Mouse (Mus musculus) intestine, embryonic 14.5 days (tissue): ENCODE results near the gene Dscam. TPM values are rescaled to one million over a fixed set of nuclear protein-coding genes. Genes with fewer than 3 reads are reported as not detected.

Source experiments
- ATAC-seq: fragments of 200-750 bp; cut with Nextera tagmentation; replicated peaks from 2 replicates; pipeline ENCODE4 v1.8.0; 2017; ENCODE audit warnings: low read depth, moderate number of reproducible peaks, moderate TSS enrichment, moderate library complexity; ENCODE audit not compliant: low FRiP score, low TSS enrichment
- DNase-seq: peaks from one replicate; pipeline ENCODE4 v3.0.0-alpha.2; 2018; ENCODE audit warnings: low spot score
- H3K27ac ChIP-seq: fragments of 300-500 bp; sonication (generic); 2 replicates; pipeline ENCODE4 v1.5.1; 2014; ENCODE audit warnings: low read depth, mild to moderate bottlenecking, control low read depth
- H3K27me3 ChIP-seq: fragments of 300-500 bp; sonication (generic); replicated peaks from 2 replicates; pipeline ENCODE4 v1.6.1; 2014; ENCODE audit warnings: low read length, control low read depth; ENCODE audit not compliant: control insufficient read depth, insufficient read depth
- H3K36me3 ChIP-seq: fragments of 300-500 bp; sonication (generic); 2 replicates; pipeline ENCODE4 v1.6.1; 2014; ENCODE audit warnings: low read length, control low read depth; ENCODE audit not compliant: control insufficient read depth, insufficient read depth
- H3K4me1 ChIP-seq: fragments of 300-500 bp; sonication (generic); replicated peaks from 2 replicates; pipeline ENCODE4 v1.6.1; 2014; ENCODE audit warnings: low read length, control low read depth, mixed read lengths; ENCODE audit not compliant: control insufficient read depth, insufficient read depth
- H3K4me2 ChIP-seq: fragments of 300-500 bp; sonication (generic); 2 replicates; pipeline ENCODE4 v1.6.1; 2014; ENCODE audit warnings: low read length
- H3K4me3 ChIP-seq: fragments of 300-500 bp; sonication (generic); 2 replicates; pipeline ENCODE4 v1.5.1; 2014; ENCODE audit warnings: low read depth, low read length, control low read depth, mixed read lengths
- H3K9ac ChIP-seq: fragments of 300-500 bp; sonication (generic); 2 replicates; pipeline ENCODE4 v1.6.1; 2014; ENCODE audit warnings: mild to moderate bottlenecking, low read length
- H3K9me3 ChIP-seq: fragments of 300-500 bp; sonication (generic); 2 replicates; pipeline ENCODE4 v1.6.1; 2016; ENCODE audit warnings: low read length, control low read depth; ENCODE audit not compliant: control insufficient read depth
- WGBS: fragments of 180-500 bp; shearing (Covaris S2); extraction: QIAGEN DNeasy Blood & Tissue Kit; methylation state at CpG from one replicate; pipeline ENCODE4 v1.1.7; 2014; 5-methylcytosine and 5-hydroxymethylcytosine counted together
- polyA plus RNA-seq: library from polyadenylated mRNA; unstranded; fragments of >200 nt; fragmentation: Nextera tagmentation; extraction: Ambion mirVana; gene quantifications from 2 replicates; pipeline ENCODE4 v1.2.1, GENCODE M21; 2014

Gene Dscam
- polyA plus RNA-seq, 1 experiment from 2014 or later = 0.37 TPM

DNA sequence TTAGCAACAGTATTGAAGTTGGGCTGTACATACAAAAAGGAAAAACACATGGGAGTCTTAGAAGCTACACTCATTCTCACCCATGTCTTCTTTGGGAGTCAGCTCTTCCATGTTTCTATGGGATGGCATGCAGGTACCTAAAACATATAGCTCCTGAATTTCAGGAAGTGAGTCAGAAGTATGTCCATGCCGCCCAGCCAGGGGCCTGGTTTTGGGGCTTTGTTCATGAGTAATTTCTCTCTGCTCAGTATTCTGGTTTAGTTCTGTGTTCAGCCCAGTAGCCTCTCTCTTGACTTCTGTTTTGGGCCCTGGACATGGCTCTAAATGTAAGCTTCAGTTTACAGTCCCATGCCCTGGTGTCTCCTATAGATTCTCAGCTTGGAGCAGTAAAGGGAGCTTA lies 242.5 kb downstream of the Dscam start:
- no peaks in the 10 kb centered on the region for H3K36me3 ChIP-seq
- no peak for ATAC-seq
- no peaks in the 10 kb centered on the region for H3K4me1 ChIP-seq
- H3K27ac ChIP-seq = no peak overlapping the region
- no peak overlapping the region for H3K4me3 ChIP-seq
- DNase-seq = no peak
- H3K9ac ChIP-seq = no peak overlapping the region
- 97% methylated on average over 1 of the region's 1 CpGs for WGBS
- H3K27me3 ChIP-seq = no peaks in the 10 kb centered on the region
- H3K4me2 ChIP-seq = no peak overlapping the region
- no peaks in the 10 kb centered on the region for H3K9me3 ChIP-seq

DNA sequence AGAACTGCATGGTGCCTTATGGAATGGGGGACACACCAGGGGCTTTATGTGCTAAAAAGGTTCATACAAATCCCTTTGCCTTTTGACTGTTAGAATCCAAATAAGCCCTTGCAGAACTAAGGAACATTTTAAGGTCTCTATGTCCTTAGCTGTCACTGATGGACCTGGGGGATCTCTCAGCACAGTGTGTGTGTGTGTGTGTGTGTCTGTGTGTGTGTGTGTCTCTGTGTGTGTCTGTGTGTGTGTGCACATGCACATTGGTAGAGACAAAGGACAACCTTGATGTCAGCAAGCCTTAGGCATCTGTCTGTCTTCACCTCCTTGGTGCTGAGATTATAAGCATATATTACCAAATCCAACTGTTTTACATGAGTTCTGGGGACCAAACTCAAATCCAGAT lies 243.1 kb downstream of the Dscam start:
- no peaks in the 10 kb centered on the region for H3K27me3 ChIP-seq
- H3K9me3 ChIP-seq = no peaks in the 10 kb centered on the region
- H3K9ac ChIP-seq = no peak overlapping the region
- H3K27ac ChIP-seq = no peak overlapping the region
- H3K4me3 ChIP-seq = no peak overlapping the region
- H3K36me3 ChIP-seq = no peaks in the 10 kb centered on the region
- H3K4me1 ChIP-seq = no peaks in the 10 kb centered on the region
- no peak for DNase-seq
- no peak overlapping the region for H3K4me2 ChIP-seq
- no peak for ATAC-seq

DNA sequence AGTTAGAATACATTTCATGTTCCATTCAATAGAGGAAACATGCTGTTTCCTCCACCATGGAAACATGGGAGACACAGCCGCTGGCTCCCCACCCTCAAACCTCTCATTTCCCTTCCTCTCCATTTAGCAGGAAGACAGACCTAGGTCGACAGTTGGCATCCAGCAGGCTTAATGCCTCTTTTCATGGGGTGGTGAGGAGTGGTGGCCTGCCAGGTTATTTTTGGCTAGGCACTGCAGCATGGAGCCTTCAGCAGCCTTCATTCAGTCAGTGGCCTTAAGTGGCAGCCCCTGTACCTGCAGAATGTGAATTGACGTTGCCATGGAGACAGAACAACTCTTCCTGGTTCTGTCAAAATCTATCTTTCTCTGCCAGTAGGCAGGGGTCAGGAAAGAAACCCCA lies 243.6 kb downstream of the Dscam start:
- no peak for DNase-seq
- no peak overlapping the region for H3K4me3 ChIP-seq
- no peak overlapping the region for H3K4me2 ChIP-seq
- no peak overlapping the region for H3K9ac ChIP-seq
- H3K9me3 ChIP-seq = no peaks in the 10 kb centered on the region
- H3K27me3 ChIP-seq = no peaks in the 10 kb centered on the region
- no peak for ATAC-seq
- H3K27ac ChIP-seq = no peak overlapping the region
- WGBS = 54% methylated on average over 3 of the region's 3 CpGs
- H3K36me3 ChIP-seq = no peaks in the 10 kb centered on the region
- no peaks in the 10 kb centered on the region for H3K4me1 ChIP-seq

DNA sequence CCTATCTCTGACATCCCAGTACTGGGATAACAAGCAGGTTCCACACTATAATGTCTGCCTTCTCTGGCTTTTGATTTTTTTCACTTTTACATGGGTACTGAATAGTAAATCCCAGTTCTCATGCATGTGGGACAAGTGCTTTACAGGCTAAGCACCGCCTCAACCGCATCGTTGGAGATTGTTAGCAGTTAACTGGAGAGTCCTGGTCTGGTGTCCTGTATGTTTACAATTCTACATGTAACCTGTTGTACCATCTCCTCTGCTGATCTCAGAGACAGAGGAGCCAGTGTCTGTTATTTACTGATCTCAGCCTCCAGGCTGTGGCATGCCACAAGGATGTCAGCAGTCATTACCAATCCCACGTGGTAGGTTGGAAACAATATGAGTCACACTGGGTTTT lies 246.6 kb downstream of the Dscam start:
- H3K4me2 ChIP-seq = no peak overlapping the region
- H3K4me3 ChIP-seq = no peak overlapping the region
- 78% methylated on average over 4 of the region's 4 CpGs for WGBS
- no peaks in the 10 kb centered on the region for H3K9me3 ChIP-seq
- H3K36me3 ChIP-seq = no peaks in the 10 kb centered on the region
- no peaks in the 10 kb centered on the region for H3K27me3 ChIP-seq
- no peak overlapping the region for H3K9ac ChIP-seq
- no peak overlapping the region for H3K27ac ChIP-seq
- ATAC-seq (no peak), DNase-seq (no peak)
- H3K4me1 ChIP-seq = no peaks in the 10 kb centered on the region

DNA sequence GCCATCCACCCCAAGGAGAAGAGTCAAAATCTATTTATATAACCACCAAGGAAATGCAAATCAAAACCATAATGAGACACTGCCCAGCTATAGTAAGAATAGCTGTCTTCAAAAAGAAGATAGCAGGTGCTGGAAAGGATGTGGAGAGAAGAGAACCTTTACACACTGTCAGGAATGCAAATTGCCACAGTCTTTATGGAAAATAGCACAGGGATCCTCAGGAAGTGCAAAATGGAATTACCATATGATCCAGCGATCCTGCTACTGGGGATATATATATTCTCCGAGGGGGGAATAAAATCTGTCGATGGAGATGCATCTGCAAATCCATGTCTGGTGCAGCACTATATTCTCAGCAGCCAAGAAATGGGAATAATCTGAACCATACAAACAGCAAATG lies 256.1 kb downstream of the Dscam start:
- no peak overlapping the region for H3K4me3 ChIP-seq
- no peaks in the 10 kb centered on the region for H3K4me1 ChIP-seq
- no peaks in the 10 kb centered on the region for H3K27me3 ChIP-seq
- ATAC-seq (no peak), DNase-seq (no peak)
- H3K4me2 ChIP-seq = no peak overlapping the region
- 90% methylated on average over 3 of the region's 3 CpGs for WGBS
- no peaks in the 10 kb centered on the region for H3K36me3 ChIP-seq
- no peaks in the 10 kb centered on the region for H3K9me3 ChIP-seq
- no peak overlapping the region for H3K9ac ChIP-seq
- no peak overlapping the region for H3K27ac ChIP-seq

DNA sequence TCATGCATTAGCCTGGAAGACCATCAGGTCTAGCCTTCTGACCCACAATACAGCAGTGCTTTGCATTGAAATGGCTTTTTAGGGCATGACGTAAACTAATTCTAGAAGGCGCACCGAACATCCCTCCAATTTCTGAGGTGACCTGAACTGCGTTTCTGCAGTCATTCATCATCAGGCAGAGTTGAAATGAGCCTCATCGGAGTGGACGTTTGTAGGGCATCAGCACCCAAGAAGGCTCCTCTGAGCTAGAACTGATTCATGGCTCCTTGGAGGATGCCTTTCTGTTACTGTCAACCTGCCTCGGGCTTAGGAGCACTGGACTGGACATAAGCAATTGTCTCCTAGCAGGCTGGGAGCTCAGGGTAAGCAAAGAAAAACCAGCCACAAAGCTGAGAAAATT lies 257.7 kb downstream of the Dscam start:
- Histone ChIP-seq H3K4me1 (no peaks in the 10 kb centered on the region), H3K27ac (no peak overlapping the region), H3K36me3 (no peaks in the 10 kb centered on the region), H3K9me3 (no peaks in the 10 kb centered on the region), H3K4me2 (no peak overlapping the region), H3K9ac (no peak overlapping the region), H3K27me3 (no peaks in the 10 kb centered on the region), H3K4me3 (no peak overlapping the region)
- ATAC-seq (no peak), DNase-seq (no peak)
- WGBS = 66% methylated on average over 7 of the region's 7 CpGs

DNA sequence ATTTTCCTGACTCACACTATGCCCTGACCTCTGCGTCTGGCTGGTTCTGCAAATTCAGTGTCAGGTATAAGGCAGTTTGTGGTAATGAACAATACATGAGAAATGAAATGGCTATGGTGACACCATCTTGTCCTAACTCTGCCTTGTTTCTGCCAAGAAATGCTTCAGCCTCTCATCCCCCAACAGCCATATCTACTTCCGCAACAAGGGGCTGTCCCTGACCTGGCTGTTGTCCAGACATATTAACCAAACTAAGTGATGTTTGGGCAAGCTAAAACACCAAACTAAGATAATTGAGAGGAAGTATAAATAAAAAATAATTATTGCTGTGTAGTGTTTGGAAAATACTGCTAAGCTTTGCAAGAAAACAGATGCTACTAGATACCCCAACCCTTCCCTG lies 258.4 kb downstream of the Dscam start:
- Histone ChIP-seq H3K9ac (no peak overlapping the region), H3K4me2 (no peak overlapping the region), H3K36me3 (no peaks in the 10 kb centered on the region), H3K27me3 (no peaks in the 10 kb centered on the region), H3K4me1 (no peaks in the 10 kb centered on the region), H3K9me3 (no peaks in the 10 kb centered on the region), H3K27ac (no peak overlapping the region), H3K4me3 (no peak overlapping the region)
- DNase-seq (no peak), ATAC-seq (no peak)
- WGBS = 78% methylated on average over 2 of the region's 2 CpGs

DNA sequence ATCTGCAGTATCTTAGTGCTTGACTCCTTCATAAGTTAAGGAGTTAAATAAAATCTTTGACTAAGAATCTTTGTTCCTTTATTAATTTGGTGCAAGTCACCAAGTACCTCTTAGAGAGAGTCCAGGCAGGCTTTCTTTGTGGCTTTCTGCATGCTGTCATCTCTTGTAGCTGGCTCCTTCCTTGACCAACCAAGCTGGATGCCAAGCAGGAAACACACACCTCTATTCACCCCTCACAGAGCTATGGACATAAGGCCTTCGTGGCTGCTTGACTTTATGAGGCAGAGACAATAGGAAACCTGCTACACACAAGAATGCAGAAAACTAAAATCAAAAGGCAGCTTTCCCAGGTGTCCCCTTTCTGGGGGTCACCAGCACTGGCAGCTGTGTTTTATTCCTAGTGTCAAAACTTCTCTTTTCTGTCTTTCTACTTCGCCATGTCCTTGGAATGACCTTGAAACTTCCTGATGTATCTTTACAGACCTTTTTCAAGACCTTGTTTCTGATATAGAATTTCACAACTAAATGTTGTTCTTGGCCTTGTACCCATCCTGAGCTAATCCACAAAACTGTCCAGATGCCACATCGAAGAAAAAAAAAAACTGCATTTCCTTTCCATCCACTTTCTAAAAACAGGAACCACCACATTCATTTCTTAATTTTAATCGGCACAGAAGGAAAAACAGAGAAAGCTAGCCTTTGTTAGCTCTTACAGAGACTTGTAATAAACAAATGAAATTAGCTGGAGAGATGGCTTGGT lies 260.0 kb downstream of the Dscam start:
- Histone ChIP-seq H3K4me2 (no peak overlapping the region), H3K4me3 (no peak overlapping the region), H3K36me3 (no peaks in the 10 kb centered on the region), H3K27ac (no peak overlapping the region), H3K27me3 (no peaks in the 10 kb centered on the region), H3K9me3 (no peaks in the 10 kb centered on the region), H3K9ac (no peak overlapping the region), H3K4me1 (no peaks in the 10 kb centered on the region)
- ATAC-seq (no peak), DNase-seq (no peak)
- 63% methylated on average over 4 of the region's 4 CpGs for WGBS

DNA sequence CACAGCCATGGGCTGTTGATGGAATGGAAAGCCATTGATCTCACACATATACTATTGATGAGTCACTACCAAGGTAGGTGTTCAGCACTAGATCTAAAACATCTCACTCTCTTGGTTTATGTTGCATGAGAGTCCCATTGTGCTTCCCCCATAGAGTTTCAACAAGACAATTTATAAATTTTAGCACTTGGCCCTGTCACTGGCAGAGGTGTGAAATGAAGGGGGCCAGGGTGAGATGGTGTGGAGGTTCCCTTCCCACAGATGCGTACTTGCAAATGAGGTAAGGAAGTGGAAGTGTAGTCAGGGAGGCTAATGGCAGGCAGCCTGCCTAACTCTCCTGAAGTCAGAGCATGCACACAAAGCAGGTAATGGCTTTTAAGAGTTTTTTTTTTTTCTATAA lies 262.7 kb downstream of the Dscam start:
- Histone ChIP-seq H3K27me3 (no peaks in the 10 kb centered on the region), H3K4me3 (no peak overlapping the region), H3K9ac (no peak overlapping the region), H3K4me1 (no peaks in the 10 kb centered on the region), H3K36me3 (no peaks in the 10 kb centered on the region), H3K4me2 (no peak overlapping the region), H3K27ac (no peak overlapping the region), H3K9me3 (no peaks in the 10 kb centered on the region)
- 77% methylated on average over 1 of the region's 1 CpGs for WGBS
- no peak for ATAC-seq
- no peak for DNase-seq
